Mouse (Mus musculus): ENCODE data around the gene Ano4.

Ano4 gene

DNA sequence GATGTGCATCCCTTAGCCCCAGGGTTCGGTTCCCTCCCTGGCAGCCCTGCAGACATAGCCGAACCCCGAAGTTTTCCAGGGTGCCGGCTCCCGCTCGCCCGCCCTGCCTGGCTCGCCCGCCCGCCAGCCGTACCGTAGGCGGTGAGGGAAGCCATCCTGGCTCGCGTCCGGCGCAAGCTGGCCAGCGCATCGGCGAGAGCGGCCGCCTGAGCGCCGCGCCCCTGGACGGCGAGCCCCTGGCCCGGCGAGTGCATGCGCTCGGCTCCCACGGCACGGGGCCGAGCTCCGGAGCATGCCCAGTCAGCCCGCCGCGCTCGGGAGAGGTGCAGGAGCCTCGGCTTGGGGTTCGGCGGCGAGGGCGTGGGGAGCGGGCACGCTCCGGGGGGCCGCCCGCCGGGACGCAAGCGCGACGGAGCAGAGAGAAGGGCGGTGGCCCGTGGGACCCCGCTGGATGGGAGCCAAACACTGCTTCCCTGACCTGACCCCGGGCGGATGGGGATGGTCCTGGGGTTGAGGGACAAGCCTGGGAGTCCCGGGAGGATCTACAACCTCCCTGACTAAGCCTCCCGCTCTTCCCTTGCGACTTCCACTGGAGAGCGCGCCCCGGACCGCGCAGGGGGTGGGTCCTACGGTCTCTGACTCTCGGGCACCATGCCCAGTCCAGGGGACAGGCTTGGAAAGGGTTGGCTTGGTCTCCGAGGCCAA lies at the start of gene Ano4:
Gene Ano4 (minus strand): TSS at position 272 of the 705 bp plus-strand sequence.
- peak; percentile 18 for DNase-seq (ENCODE audit: low spot score)

DNA sequence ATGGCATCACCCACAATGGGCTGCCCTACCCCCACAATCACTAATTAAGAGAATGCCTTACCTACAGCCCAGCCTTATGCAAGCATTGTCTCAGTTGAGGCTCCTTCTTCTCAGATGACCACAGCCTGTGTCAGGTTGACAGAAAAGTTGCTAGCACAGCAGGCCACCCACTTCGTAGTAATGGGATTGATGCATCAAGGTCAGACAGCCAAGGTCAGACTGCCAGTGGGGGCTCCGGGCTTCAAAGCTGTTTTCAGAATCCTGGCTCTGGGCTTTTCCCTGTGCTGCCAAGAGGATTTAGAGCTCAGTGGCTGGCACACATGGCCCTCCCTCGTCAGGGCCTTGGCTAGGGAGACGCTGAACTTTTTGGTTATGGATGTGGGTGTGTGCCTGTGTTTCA lies 48.1 kb upstream of the Ano4 start:
- DNase-seq (ENCODE audit: low spot score), result no peak

DNA sequence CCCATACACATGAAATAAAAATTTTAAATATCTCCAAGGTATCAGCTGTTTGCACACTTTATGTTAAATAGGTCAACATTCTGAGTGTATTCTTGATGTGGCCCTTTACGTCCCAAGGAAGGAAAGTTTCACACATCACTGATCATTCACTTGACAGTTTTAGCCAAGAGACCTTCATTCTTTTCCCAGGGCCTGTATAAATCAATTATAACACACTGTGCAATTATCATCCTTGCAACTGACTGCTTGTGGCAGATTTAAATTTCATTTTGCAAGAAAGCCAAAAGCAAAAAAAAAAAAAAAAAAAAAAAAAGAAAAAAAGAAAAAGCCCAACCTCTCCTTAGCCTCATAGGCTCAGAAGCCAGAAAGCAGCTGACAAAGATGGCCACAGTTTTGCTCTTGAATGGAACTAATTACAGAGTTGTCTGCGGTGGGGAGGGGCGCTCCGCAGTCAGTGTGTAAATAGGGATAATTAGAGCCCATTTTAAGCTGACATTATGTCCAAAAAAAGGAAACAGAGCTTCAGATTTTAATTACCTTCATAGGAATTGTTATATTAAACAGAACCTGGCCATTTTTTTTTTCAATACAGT lies 47.1 kb upstream of the Ano4 start:
- DNase-seq (ENCODE audit: low spot score), result no peak

DNA sequence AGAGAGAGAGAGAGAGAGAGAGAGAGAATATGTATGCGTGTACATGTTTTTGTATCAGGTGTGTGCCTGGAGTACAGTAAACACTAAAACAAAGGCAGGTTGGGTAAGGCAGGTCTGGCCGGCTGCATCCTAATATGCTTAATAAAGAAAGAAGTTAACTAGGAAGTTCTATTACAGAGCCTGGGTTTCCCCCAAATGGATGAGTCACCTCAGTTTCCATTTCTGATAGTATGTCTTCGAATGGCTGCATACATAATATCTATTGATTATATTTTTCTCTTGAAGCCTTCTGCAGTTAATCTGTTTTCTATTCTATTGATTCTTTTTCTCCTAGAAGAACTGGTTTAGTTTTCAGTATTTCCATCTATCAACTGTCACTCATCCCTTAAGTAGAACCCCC lies 41.9 kb upstream of the Ano4 start:
- DNase-seq (ENCODE audit: low spot score), result no peak

DNA sequence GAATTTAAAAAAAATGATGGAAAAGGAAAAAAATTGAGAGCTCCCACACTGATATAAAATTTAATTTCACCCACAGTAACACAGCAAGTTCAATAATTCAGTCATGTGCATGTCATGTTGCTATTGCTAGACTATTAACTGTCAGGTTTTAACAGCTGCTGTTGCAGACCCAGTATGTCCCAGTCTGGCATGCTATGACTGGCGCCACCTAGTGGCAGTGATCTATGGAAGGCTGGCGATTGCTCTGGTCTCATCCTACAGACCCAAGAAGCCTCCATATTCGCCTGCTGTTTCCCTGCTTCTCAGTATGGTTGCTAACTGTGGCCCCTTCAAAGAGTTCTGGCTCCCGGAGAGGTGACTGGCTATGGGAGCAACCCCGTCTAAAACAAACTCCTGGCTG lies 38.9 kb upstream of the Ano4 start:
- peak; percentile 82 for DNase-seq (ENCODE audit: low spot score)

DNA sequence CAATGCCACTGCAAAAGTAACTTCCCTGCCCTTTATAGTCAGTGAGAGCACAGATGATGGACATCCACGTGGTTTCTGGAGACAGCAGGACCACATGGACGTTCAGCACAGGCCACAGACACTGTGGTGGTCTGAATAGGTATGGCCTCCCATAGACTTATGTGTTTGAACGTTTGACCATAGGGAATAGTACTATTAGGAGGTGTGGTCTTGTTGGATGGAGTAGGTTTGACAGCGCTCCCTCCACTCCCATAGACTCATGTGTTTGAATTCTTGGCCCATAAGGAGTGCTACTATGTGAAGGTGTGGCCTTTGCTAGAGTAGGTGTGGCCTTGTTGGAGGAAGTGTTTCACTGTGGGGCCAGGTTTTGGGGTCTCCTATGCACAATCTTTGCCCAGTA lies 33.2 kb upstream of the Ano4 start:
- DNase-seq (ENCODE audit: low spot score), result no peak

DNA sequence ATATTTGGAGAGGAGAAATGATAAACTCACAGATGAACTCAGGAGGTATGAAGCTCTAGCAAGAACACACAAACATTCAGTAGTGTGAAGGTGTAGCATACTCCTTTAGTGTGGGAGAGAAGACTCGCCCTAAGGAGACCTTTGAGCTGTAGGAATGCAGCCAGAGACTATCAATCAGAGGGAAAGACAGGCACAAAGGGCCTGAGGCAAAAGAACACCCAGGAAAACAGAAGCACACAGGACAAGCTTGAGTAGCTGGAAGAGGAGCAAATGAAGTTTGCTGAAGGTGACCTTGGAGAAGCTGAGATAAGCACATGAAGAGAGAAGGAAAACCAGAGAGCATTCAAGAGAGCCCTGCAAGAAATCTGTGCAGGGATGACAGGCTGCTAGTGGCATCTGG lies 25.5 kb upstream of the Ano4 start:
- DNase-seq (ENCODE audit: low spot score), result no peak

DNA sequence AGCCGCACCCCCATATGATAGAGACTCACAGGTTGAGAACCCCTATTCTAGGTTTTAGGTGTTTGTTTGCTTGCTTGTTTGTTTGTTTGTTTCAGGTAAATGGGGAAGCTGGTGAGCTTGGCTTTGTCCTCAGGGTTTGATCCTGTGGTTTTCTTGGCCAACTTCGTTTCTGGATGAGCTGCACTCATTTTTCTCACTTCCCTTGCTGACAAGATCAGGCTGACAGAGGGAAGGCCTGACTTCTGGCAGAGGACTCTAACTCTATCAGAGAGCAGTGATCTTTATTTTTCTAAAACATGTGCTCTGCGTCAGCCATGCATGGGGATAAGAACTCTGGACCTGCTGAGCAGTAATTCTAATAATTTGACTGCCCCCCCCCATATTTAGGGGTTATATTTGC lies 14.4 kb upstream of the Ano4 start:
- DNase-seq (ENCODE audit: low spot score), result no peak

DNA sequence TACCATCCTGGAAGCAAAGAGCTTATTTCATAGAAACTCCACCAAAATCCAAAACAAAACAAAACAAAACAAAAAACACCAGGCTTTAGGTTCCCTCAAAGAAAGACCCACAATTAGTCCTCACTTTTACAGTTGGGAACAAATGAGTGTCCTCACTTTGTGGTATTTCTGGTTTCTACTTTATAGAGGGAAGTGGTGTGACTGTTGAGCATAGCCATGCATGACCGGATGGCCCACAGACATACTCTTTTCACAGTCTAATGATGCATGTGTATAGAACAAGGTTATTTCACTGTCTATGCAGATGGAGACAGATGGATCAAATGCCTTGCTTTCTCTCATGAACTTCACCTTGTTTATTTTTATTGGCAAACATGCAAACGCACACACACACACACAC lies 10.1 kb upstream of the Ano4 start:
- no peak for DNase-seq (ENCODE audit: low spot score)

DNA sequence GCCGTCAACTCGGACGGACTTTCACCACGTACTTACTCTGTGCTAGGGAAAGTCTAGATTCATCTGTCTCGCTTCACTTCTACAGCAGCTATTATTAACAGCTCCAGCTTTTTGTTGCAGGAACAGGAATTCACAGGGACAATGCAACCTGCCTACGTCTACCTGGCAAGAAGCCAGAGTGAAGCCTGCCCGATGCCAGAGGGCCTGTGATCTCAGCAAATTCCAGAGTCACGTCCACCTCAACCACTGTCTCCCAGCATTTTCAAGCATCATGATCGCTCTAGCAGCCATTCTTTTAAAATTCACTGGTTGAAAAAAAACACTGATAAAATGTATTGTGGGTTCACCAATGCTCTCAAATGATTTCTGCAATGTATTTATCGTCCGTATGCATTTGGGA lies 6.9 kb upstream of the Ano4 start:
- no peak for DNase-seq (ENCODE audit: low spot score)

DNA sequence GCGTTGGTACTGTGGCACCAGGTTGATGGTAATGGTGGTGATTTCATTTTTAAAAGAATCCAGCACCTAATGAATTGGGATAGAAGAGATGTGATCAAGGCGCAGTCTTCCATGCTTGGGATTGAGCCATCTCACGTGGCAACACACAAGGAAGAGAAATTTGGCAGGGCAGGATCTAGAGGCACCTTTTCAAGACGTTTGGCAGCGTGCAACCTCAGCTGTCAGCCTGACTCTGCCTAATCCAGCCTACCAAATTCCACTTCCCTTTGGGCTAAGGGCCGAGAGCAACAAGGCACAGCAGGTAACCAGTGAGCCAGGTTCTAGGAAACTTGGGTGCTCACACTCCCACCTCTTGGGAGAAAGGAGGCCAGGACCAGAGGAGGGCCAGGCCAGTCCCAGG lies 1.0 kb upstream of the Ano4 start:
- DNase-seq (ENCODE audit: low spot score), result no peak

DNA sequence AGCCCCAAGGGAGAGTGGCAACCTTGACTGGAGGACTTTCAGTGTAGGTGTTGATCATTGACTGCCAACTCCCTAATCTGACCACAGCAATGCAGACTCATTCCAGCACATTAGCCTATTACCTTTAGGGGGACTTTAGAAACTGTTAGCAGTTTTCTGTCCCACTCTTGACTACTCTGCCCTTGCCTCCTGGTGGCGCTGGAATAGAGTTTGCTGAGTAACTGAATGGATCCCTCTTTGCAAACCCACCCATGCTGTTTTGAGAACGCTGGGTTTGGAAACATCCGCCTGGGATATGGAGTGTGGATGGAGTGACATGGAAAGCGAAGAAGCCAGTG lies 603 bp upstream of the Ano4 start:
- no peak for DNase-seq (ENCODE audit: low spot score)

DNA sequence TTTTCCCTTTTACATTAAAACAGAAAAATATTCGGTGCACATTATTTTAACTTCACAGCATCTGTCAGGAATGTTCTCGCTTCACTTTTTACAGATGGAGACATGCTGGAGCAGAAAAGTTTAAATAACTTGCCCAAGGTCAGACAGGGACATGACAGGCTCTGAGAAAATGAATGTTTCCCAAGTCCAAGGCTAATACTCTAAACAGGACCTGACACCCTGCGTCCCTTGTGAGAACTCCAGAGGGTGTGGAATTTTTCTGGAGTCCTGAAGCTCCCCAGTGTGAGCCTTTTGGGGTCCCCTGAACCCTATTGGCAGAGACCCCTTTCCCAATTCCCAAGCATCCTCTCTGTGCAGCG lies 451 bp downstream of the Ano4 start:
- DNase-seq (ENCODE audit: low spot score), result no peak

DNA sequence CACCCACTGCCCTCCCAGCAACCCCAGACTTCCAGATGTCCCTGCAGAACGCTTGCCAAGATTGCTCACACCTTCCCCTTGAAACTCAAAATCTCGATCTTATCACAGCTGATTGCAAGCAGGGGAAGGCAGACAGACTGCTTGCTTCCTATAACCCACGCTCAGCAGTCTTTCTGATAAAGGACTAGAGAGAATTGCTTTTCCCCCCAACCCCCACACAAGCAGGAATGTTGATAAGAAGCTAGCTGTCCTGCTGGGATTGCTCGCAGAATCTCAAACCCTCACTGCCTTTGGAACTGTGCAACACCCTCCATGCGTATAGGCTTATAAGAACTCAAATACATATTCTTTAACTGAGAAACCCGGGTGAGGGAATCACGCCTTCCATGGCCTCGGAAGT lies 846 bp downstream of the Ano4 start:
- no peak for DNase-seq (ENCODE audit: low spot score)

DNA sequence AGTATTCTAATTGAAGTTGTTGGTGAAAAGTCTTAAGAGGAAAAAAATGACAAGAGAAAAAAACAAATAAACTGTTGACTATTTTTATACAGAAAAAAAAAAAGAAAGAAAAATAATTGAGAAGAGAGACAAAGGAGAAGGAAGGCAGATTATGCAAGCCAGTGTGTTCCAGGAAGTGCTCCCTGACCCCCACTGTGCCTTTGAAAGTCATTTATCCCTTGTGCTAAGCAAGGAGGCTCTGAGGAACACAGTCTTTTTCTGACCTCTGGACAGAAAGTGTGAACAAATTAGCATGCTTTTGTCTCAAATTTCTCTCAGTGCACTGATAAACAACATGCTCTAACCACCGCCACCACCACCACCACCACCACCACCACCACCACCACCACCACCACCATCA lies 14.3 kb downstream of the Ano4 start:
- DNase-seq (ENCODE audit: low spot score), result no peak

DNA sequence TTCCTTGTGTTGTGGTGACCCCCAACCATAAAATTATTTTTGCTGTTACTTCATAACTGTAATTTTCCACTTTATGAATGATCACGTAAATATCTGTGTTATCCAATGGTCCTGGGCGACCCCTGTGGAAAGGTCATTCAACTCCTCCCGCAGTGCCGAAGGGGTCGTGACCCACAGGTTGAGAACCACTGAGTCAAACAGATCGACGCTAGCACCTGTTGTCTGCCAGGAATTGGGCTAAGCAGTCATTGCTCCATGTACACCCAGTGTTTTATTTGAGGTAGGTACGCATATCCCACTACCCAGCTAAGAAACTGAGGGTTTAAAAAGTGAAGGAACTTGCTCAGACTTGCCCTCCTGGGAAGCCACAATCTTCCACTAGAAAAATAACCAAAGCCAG lies 14.8 kb downstream of the Ano4 start:
- DNase-seq (ENCODE audit: low spot score), result no peak

DNA sequence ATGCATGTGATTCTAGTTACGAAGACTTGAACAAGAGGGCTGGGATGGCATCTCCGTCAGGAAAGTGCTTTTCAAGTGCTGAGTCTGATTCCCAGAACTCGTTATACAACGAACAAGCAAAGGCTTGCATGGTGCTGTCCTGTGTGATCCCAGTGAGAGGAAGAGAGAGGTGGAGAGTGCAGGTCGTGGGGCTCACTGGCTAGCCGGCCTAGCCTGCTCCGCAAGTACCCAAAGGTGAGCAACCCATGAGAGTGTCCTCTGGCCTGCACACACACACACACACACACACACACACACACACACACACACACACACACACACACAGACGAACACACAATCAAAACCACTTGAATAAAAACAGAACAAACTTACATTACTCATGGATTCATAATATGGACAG lies 15.7 kb downstream of the Ano4 start:
- DNase-seq (ENCODE audit: low spot score), result peak; percentile 44

DNA sequence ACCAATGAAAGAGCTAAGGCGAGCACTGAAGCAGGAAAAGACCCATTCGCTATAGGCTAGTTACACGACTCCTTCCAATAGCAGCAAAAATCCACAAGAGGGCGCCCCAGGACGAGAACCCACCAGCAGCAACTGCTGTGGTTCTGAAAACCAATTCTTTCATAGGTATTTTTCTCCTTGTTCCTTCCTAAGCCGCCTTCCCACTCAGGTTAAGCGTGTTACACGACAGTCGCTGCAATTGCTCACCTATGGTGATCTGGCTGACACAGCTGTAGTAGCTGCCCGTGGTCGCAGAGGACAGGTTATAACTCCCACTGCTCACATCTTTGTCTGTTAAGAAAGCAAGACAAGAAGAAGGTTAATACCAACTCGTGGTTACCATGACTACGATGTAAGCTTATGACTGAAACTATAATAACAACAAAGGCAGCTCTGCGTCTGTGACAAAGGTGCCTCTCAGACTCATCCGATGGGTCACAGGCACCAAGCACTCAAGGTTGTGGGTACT lies 17.5 kb downstream of the Ano4 start:
- DNase-seq (ENCODE audit: low spot score), result peak; percentile 76

DNA sequence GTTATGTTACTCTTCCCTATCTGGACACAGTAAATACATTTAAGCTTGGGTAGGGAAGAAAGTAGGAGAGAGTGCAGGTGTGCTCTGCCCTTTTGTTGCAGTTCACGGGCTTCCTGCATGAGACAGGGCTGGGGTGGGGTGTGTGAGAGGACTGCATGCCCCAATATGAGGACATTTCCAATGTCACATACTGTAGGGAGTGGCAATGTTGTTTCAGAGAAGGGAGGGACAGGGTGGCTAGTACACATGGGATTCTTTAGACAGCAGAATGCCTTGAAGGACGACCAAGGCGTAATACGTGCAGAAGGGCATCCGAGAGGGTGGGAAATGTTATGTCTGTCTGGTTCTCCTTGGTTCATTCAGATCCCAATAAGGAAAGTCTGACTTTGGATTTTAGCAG lies 18.2 kb downstream of the Ano4 start:
- no peak for DNase-seq (ENCODE audit: low spot score)

DNA sequence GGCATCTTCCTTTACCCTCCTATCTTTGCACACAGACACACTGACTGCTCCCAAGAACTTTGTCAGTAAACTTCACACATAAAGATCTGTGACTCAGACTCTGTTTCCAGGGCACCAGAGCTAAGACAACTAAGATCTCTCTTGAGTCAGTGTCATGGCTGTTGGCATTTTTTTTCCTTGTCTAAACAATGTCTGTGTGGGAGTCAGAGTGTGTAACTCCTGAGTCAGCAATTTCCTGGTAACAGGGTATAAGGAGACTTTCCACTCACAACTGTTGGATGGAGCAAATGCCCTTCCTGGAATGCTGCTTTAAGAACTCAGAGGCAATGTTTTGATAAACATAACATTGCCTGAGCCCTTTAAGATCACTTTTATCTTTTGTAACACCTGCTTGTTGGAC lies 37.0 kb downstream of the Ano4 start:
- no peak for DNase-seq (ENCODE audit: low spot score)

DNA sequence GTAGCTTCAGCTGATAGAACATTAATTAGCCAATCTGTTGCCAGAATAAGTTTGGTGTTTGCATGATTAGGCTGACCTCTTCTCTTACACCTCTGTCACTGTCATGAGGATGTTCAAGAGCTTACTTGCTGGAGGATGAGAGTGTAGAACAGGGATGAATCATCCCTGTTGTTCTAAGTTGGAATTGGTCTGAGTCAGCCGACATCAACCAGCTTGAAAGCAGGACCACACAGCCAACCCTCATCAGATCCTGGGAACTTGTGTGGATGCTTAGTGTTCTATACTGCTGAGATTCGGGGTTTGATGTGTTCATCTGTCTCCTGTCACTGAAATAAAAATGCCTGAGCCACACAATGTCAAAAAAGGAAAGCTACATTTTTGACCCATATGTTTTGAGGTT lies 44.2 kb downstream of the Ano4 start:
- DNase-seq (ENCODE audit: low spot score), result no peak

DNA sequence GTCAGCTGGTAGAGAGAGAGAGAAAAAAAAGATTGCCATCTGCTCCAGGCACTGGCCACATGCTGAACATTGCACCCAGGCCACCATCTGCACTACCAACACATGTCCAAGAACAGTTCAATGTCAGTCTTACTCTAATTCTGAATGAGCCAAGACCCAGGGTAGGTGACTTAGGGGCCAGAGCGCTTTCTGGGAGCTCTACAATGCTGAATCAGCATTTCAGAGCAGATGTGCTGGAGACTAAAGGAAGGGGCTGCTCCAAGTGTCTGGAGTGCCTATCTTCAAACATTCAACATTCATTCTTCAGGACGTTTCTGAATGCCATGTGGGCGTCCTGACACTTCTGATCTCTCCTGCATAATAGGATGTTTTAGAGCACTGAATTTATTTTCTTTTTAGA lies 51.8 kb downstream of the Ano4 start:
- DNase-seq (ENCODE audit: low spot score), result no peak

DNA sequence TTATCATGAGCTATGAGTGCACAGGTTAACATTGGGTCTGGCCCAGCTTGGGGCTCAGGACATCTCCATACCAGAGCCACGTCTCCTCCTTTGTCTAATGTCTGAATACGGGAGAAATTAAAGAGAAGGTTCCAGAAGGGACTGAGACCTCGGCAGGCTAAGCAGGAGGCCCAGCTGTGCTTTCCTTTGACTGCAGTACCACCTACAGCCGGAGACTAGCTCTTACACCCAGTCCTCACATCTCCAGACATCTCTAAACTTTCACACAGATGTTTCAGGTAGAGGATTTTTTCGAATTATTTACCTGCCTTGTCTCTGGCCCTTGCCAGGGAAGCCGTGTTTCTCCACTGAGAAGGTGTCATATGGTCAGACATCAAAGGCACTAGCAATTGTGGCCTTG lies 53.9 kb downstream of the Ano4 start:
- no peak for DNase-seq (ENCODE audit: low spot score)

DNA sequence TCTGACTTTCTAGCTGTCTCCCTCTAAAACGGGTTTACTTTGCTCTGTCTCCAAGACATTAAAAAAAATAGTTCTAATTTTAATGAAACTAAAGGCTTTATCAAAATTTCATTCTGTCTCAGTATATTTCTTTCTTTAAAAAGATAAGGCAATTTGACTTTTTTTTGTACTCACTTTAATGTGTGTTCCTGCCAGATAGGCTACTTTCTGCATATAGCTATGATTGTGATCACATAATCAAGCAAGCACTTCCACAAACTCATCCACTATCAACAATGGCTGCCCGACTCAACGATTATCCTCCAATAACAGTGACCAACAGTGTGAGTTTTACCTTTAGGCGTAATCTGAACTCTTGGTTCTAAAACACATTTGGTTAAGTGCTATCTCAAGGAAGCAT lies 55.3 kb downstream of the Ano4 start:
- no peak for DNase-seq (ENCODE audit: low spot score)

Data from urinary bladder, postnatal 14 days (tissue).